Mouse (Mus musculus) ovary, postnatal 36 days (tissue): Measurements from ENCODE around the gene Npas3.

Experiments used
- DNase-seq: peaks from one replicate; pipeline ENCODE4 v3.0.0; 2022; ENCODE audit warnings: low spot score, mixed read lengths

Gene Npas3

GRCm38 (mm10) chr12:53587691-53588504 lies 339.4 kb downstream of the Npas3 start:
- peak; percentile 9 for DNase-seq

GRCm38 (mm10) chr12:53589446-53589961 lies 341.0 kb downstream of the Npas3 start:
- DNase-seq = no peak

- no peak for DNase-seq
Observed at GRCm38 (mm10) chr12:53605661-53606060, 357.2 kb downstream of the Npas3 start.

GRCm38 (mm10) chr12:53612120-53612519 lies 363.6 kb downstream of the Npas3 start:
- DNase-seq = no peak

GRCm38 (mm10) chr12:53621271-53621670 lies 372.8 kb downstream of the Npas3 start:
- DNase-seq = no peak

- DNase-seq = no peak
Observed at GRCm38 (mm10) chr12:53623793-53624192, 375.3 kb downstream of the Npas3 start.

GRCm38 (mm10) chr12:53624379-53625021 lies 376.0 kb downstream of the Npas3 start:
- DNase-seq = no peak

GRCm38 (mm10) chr12:53629483-53630120 lies 381.1 kb downstream of the Npas3 start:
- DNase-seq = no peak

GRCm38 (mm10) chr12:53630607-53631006 lies 382.1 kb downstream of the Npas3 start:
- no peak for DNase-seq

- no peak for DNase-seq
Observed at GRCm38 (mm10) chr12:53631315-53632106, 383.0 kb downstream of the Npas3 start.

- DNase-seq = no peak
Observed at GRCm38 (mm10) chr12:53638571-53638970, 390.1 kb downstream of the Npas3 start.

- DNase-seq = no peak
Observed at GRCm38 (mm10) chr12:53647282-53647681, 398.8 kb downstream of the Npas3 start.

- DNase-seq = no peak
Observed at GRCm38 (mm10) chr12:53656301-53656700, 407.8 kb downstream of the Npas3 start.

GRCm38 (mm10) chr12:53664084-53664483 lies 415.6 kb downstream of the Npas3 start:
- DNase-seq = no peak

GRCm38 (mm10) chr12:53671846-53672245 lies 423.4 kb downstream of the Npas3 start:
- no peak for DNase-seq

GRCm38 (mm10) chr12:53677091-53677630 lies 428.7 kb downstream of the Npas3 start:
- DNase-seq = no peak

- no peak for DNase-seq
Observed at GRCm38 (mm10) chr12:53678166-53678565, 429.7 kb downstream of the Npas3 start.

GRCm38 (mm10) chr12:53679161-53679560 lies 430.7 kb downstream of the Npas3 start:
- no peak for DNase-seq

- no peak for DNase-seq
Observed at GRCm38 (mm10) chr12:53680501-53680900, 432.0 kb downstream of the Npas3 start.

- DNase-seq = no peak
Observed at GRCm38 (mm10) chr12:53682036-53682435, 433.6 kb downstream of the Npas3 start.

- DNase-seq = no peak
Observed at GRCm38 (mm10) chr12:53692471-53692870, 444.0 kb downstream of the Npas3 start.

- DNase-seq = no peak
Observed at GRCm38 (mm10) chr12:53694346-53694745, 445.9 kb downstream of the Npas3 start.
